Mouse (Mus musculus) adrenal gland, adult 2 months (tissue): ENCODE measurements at regions not wholly inside any gene's neighbourhood (a gene's known extent, or its start where the extent isn't known, plus 50 kb on each side); places are given as distances from the start of the nearest gene placed in this dataset.
A peak's percentile ranks its signal among the peaks of the same experiment; 100 is the strongest.

Experiments used
- DNase-seq: peaks from one replicate; pipeline ENCODE4 v3.0.0; 2021

DNA sequence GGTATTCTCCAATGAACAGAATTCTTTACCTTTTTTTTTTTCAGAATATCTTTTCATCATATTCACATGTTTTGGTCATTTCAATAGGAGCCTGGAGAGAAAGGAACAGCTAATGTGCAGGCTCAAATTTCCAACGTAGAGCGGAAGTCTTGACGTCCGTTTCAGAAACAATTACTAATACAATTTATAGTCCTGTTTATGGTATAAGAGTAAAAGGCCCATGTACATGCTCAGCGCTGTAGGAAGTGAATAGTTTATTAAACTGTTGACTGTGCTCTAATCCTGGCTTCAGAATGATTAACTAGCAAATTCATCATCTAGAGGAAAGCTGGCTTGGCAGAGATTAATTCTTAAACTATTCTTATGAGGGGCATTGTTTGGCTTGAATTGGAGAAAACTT is 142.1 kb downstream of the Pik3r1 start:
- DNase-seq, result no peak

DNA sequence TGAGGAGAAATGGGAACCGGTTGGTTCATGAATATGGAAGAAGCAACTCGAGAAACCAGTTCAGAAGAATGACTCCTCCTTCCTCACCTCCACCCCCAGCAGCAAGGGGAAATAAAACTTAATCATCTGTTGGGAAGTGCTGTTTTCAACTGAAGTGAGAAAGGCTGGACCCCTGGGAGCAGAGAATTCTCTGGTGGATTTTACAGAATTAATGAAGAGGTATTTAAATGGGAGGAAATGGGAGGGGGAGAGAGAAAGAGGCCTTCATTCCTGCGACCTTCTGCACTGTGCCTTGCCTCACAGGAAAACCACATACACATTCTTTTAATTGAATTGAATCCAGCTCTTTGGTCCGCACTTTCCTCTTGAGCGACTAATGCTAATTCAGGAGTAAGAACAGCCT is 143.8 kb downstream of the Pik3r1 start:
- no peak for DNase-seq

DNA sequence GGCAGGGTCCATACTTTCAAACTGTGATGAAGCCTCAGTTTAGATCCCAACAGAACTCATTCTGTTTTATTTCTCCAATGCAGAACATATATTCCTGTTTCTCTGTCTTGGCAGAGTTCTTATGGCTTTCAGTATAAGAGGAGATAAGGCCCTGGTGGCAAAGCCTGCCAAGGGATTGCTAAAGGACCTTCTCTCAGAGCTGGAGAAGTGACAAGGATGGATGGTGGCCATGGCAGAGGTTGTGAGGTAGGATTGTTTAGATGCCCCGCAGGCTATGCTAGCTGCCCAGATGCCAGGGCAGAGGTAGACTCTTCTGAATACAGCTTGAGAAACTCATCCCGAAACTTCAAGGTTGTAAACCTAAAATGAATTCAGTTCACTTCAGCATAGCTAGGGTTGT is 145.4 kb downstream of the Pik3r1 start:
- DNase-seq, result no peak

DNA sequence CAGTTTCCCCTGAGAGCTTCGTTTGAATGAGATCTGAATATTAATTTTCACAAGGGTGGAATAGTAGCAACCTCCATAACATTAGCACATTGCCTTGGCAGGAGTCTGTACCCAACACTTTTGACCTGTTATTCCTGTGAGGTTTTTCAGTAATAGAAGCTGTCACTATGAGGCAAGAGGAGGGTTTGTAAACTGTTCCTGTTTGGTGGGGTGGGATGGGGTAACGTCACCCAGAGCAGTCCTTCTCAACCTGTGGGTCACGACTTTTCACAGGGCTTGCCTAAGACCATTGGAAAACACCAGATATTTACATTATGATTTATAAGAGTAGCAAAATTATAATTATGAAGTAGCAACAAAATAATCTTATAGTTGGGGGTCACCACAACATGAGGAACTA is 147.4 kb downstream of the Pik3r1 start:
- DNase-seq, result no peak

DNA sequence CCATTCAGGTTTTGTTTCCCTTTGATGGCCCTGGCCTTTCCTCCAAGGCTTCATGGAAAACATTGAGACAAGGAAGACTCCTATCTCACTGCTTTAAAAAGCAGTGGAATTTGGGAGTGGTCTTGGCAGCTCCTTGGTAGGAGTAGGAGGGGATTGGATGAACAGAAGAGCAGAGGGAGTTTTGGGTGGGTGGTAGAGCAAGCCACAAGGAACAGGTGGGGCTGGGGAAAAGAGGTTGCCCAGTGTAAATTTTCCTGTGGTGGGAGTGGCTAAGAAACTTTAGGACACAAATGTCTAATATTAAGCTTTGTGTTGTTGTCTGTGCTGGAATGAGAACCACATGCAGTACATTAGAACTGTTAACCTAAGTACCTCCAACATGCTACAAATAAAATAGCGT is 148.9 kb downstream of the Pik3r1 start:
- no peak for DNase-seq

DNA sequence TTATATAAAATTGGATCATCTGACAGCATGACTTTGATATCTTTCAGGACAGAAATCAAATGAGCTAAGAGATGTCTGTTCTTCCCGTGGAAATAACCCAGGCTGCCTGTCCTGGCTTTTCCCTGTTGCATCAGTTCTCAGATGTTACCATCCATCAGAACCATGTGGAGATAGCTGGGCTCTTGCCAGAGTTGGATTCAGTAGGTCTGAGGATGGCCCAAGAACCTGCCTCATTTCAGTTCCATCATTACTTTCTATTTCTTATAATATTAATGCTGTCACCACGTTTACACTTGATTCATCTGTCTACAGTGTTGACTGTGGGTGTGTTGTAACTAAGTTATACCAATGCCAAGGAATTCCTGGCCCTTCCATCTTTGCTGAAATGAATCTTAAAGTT is 155.2 kb downstream of the Pik3r1 start:
- no peak for DNase-seq

DNA sequence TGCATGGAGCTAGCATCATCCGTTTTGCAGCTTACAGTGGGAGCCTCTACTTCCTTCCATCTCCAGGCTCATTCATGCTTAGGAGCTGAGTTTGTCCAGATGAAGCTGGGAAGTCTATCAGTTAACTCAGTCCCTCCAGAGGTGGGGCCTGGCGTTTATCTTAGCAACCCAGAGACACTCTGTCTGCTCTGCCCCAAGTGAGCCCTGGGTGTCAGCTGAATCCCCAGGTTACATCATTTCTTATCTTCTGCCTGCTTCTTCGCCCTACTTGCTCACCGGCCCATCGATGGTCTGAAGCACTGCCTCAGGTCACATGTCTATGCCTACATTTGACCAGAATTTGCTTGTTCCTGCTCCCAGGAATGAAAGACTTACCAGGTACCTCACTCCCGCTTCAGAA is 156.3 kb downstream of the Pik3r1 start:
- DNase-seq, result no peak

DNA sequence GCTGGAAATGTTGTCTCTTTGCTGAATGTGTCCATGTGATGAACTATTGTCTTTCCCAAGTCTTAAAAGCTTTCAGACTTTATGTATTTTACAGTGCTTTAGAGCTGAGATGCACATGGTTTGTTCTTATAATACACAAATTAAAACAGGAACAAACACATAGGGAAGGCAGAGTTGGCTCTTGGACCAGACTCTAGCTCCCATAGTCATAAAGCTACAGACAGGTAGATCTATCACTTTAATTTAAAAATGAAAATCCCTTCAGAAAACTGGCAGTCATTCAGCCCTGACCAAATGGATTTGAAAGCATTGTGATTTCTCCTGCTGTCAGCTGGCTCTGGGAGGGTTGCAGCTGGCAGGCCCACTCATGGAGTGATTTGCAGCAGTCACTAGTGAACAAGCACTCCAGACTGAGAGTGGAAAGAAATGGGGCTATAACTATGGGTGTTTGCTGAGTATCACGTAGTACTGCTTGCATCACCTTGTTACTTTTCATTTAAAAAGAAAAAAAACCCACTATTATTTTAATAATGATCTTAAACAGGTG is 161.8 kb downstream of the Pik3r1 start:
- no peak for DNase-seq

DNA sequence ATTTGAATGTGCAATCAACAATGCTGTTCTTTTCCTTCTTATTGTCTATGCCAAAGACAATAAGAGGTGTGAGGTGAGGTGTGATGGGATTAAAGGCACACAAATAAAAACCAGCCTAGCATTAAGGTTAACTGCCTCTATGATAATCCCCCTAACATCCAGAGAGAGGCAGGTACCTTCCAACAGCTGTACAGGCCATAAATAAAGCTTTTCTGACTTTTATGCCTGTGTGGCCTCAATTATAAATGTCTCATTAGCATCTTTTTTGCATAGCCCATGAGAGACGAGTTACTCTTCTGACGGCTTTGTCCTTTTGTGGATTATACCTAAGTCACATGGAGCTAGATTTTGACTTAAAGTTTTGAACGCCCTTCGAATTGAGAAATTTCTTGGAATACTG is 162.3 kb downstream of the Pik3r1 start:
- no peak for DNase-seq

DNA sequence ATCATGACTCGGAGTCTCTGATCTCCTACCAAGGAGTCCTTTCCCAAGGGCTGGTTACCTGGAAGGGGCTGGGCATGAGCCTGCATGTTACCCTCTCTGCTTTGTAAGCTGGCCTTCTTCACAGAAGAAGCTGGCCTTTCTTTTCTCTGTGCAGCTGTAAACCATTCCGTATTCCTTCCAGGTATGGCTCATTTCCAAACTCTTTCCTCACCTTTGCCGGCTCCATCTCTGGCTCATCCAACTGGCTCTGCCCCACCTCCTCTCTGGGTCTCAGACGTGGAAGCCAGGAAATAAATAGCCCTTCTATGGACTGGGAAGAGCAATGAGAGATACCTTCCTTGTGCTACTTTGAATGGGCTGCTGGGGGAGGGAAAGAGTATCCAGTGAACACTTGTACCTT is 163.0 kb downstream of the Pik3r1 start:
- DNase-seq, result no peak

DNA sequence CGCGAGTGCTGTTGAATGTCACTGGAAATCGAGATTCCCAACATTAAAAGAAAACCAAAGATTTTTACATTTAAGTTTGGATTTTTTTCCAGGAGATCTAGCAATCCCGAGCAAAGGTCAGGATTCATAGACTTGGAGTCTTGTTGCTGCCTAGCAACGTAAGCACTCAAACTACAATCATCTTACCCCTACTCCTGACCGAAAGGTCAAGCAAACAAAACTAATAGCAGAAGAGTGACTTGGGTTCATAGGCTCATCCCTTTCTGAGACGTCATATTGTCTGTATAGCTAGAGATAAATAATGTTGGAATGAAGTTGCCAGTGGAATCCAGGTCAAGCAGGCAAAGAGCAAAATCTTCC is 169.9 kb downstream of the Pik3r1 start:
- DNase-seq, result no peak

DNA sequence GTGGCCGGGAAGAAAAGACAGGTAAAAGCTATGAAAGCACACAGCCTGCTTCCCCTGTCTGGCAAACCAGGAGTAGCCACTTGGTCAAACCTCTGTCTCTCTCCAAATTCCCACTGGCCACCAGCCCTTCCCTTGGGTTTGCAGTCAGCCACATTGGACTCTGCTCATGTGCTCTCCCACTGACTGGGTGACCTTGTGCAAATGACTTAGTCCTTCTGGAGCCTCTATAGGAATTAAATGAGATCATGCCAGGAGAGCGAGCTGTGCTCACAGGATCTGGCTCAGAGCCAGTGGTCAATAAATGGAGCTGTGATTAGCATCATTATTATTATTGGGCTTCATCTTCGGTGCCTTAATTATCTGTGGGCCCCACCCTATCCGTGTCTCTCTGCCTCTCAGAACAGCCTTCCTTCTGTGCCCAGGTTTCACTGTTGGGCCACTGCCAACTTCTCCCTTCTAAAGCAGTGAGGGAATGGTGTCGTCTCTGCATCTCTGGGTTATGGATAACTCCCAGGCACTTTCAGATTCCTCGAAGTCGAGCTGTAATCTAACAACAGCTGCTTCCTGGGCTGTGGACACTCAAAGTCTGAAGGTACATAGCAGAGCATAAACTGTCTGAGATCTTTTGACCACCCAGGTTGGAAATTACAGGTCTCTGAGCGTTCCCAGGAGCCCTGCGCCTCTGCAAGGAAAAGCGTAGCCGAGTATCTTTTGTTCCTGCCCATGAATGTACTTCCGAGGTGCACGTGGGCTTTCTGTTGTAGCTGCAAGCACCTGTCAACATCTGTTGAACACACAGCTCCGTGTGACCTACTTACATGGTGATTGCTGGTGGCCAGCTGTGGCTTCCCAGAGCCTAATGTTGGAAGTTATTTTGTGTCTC is 170.5 kb downstream of the Pik3r1 start:
- DNase-seq, result peak; percentile 8

DNA sequence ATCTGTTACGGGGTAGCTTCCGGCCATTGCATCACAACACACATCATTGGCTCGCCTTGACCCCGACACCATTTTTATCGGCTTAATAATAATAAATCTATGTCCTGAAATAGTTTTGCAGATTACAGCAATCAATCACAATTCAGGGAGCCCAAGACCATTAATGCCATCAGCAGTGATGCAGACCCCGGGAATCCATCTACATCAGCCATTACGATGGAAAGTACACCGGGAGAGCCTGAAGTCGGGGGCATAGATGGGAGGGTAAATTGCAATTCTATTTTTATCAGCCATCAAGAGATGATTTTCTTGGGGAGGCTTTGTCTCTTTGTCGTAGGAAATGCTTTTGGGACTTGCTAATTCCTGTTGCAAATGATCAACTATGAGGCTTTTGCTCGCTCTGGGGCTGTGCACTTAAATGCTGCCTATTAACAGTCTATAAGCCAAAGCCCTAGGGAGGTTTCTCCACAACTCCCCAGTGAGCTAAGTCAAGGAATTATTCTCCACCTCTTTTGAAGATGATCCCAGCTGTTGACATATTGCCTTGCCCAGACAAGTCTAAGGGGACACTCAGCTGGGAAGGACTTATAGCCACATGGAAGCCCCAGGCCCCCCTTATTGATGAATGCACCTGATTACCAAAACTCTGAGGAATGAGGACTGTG is 173.4 kb downstream of the Pik3r1 start:
- no peak for DNase-seq

DNA sequence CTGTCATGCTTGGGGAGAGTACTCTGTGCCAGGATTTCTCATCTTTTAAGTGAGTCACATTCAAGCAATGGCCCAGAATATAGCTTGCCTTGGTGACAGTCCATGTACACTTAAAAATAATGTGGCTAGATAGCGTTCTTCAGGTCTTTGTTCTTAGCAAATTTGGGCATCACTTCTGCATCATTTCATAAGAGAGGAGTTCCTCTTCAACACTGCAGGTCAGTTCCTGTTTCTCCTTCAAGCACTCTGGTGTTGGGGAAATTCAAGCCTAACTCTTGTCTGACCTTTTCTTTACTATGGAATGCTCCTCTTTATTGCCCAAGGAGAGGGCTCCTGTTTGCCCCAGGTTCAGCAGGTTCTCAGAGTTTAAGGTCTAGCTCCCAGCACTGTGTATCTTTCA is 175.7 kb downstream of the Pik3r1 start:
- no peak for DNase-seq

DNA sequence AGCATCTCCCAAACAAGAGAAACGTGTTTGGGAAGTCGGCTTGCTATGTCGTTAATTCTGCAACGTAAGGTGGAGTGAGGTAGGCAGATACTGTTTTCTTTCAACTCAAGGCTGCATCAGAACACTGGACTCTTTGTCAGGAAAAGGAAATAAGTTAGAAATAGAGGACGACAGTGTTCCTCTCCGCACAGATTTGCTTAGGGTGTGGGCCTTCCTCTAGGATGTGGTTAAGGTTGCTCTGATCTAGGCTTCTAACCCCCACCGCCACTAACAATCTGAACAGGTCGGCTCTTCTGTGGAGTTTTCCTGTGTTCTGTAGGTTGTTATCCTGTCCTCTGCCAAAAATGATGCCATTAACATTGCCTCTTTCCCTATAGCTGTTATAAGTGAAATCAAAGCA is 179.1 kb downstream of the Pik3r1 start:
- DNase-seq, result no peak

DNA sequence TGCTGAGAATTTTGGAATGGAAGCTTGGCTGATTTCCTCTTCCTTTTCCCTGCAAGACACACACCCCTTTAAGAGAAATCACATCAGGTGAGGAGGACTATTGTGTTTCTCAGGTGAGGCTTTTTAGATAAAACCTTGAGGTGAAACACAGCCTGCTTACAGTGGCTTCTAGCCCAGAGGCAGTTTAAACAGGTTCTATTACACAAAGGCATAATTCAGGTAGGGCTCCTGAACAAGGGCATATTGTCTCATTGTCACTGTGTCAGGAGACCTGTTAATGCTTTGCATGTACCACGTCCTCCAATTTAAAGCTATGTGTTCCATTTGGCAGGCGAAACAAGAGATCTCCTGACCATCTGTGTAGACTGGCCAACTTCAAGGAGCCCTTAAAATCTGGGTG is 181.2 kb downstream of the Pik3r1 start:
- no peak for DNase-seq

DNA sequence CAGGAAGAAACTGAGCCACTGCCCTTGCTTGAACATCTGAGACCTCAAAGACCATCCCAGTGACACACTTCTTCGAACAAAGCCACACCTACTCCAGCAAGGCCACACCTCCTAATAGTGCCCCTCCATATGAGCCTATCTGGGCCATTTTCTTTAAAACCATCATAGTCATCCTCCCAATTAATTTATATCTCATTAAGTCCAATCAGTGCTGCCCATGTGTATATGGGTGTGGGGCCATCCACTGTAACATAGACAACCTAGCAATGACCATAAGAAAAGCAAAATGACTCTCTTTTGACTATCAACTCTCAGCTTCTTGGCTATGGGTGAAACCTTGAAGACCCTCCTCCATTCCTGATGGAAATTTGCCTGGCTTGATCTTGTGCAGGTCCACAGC is 191.5 kb downstream of the Pik3r1 start:
- no peak for DNase-seq

DNA sequence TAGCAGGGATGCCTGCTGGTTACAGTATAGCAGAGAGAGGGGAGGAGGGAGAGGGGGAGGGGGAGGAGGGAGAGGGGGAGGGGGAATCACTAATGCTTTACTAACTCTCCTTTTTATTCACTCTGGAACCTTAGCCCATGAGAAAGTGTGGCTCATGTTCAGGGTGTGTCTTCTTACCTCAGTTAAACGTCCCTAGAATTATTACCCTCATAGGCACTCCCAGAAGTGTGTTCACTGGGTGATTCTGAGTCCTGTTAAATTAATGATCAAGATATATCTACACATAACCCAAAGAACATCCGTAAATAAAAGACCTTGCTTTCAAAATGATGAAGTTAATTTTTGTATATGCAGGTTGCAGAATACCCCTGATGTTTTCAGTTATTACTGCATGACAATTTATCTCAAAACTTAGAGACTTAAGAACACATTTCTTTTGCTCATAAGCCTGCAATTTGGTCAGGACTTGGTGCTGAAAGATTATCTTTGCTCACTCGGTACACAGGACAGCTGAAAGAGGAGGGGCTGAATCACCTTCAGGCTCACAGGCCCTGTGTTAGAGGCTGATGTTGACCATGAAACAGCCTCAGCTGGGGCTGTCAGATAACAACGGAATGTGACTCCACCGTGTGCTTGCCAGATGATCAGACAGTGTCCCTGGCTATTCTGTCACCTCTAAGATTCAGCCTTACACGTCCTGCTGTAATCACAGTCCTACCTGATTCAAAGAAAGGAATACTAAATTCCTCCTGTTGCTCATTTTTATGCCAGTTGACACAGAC is 195.0 kb downstream of the Pik3r1 start:
- DNase-seq, result no peak

DNA sequence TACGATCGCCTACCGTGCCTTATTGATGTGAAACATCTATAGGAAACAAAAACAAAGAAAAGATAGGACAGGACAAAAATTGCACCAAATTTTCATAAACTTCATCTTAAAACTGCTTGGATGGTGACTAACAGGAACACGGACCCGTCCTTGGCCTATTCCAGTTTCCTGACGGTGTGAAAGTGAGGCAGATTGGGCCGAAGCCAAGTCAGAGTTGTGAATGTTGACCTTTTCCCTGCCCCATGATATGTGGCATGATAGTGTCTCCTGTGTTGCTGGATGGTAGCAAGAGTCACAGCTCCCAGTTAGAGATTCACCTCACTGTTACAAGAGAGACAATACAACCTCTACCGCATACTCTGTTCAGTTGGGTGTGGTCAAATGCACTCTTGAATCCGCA is 195.8 kb downstream of the Pik3r1 start:
- peak; percentile 75 for DNase-seq

DNA sequence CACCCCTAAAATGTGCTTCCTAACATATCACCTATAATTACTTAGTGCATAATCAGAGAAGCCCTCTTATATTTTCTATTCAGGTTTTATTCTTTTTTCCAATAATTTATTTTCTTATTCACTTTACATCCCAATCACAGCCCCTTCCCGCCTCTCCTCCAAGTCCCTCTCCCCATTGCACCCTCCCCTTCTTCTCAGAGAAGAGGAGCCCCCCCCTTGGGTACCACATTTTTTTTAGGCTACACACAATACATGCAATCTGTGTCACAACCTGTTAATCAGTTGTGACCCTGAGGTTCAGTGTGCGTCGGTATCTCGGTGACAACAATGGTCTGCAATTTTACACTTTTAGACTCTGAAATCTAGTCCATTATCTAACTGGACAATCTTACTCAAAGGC is 198.0 kb downstream of the Pik3r1 start:
- no peak for DNase-seq

DNA sequence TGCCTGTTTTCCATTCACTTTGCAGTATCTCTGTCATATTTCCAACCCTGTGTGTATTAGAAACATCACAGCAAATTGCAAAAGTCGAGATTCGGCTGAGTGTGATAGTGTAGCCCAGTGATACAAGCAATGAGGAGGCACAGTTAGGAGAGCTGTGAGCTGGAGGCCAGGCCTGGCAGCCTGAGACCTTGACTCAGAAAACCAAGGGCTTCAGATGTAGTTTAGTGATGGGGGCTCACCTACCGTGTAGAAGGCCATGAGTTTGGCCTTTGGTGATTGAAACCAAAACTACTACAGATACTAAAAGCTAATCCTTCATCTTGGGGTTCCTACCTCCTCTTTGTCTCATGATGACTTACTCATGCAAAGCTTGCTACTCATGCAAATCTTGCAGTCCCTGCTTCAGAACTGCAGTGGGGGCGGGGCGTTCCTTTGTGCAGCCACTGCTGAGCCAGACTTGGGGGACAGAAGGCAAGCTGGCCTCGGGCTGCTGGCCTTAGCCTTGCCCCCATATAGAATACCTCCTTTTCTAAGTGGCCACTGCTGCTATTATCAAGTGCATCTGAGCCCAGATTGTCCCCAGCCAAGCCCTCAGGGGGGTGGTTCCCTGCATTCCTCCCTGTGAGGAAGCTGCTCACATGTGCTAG is 198.9 kb downstream of the Pik3r1 start:
- no peak for DNase-seq

DNA sequence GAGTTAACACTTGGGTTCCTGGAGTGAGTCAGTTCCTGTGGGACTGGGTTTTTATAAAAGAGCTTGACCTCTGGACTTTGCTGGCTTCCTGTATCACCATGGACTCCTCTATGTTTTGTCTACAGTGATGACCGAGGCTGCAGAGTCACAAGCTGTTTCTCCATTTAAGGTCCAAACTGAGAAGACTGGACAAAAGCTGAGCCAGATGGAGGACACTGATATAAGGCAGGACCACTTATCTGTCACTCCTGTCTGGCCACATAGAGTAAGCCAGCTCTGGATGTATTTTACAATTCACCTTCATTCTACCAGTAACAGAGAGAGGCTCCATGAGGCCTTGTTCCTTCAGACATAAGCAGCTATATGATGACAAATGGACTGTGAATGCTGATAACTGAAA is 202.7 kb downstream of the Pik3r1 start:
- no peak for DNase-seq
